Mouse (Mus musculus): ENCODE data around the gene Lnx2. TPM values are rescaled to one million over a fixed set of nuclear protein-coding genes. Genes with fewer than 3 reads are reported as not detected.

The Lnx2 gene
- polyA plus RNA-seq, 1 experiment from 2014 or later, result 9.0 TPM

GRCm38 (mm10) chr5:147045311-147045710, 31.1 kb downstream of the Lnx2 start:
- Histone ChIP-seq H3K27ac (no peak overlapping the region), H3K4me3 (no peak overlapping the region), H3K4me1 (peaks cover 14% of the 10 kb centered on the region), H3K27me3 (replicated peaks) (no peaks in the 10 kb centered on the region), H3K9me3 (no peaks in the 10 kb centered on the region), H3K4me2 (replicated peaks) (no peak overlapping the region), H3K9ac (no peak overlapping the region), H3K36me3 (no peaks in the 10 kb centered on the region)
- WGBS, result 76% methylated on average over 10 of the region's 11 CpGs
- no peak for ATAC-seq (ENCODE audit: low FRiP score, low read depth)

- H3K27ac ChIP-seq, result no peak overlapping the region
- no peak overlapping the region for H3K4me2 ChIP-seq (replicated peaks)
- peak; percentile 26; the same call in 1 of the 2 replicates for ATAC-seq (ENCODE audit: low FRiP score, low read depth)
- peaks cover 14% of the 10 kb centered on the region for H3K4me1 ChIP-seq
- 44% methylated on average over 15 of the region's 15 CpGs for WGBS
- no peak overlapping the region for H3K4me3 ChIP-seq
- no peak overlapping the region; the same call in 1 of the 2 replicates for H3K9ac ChIP-seq
- no peaks in the 10 kb centered on the region for H3K36me3 ChIP-seq
- H3K9me3 ChIP-seq, result no peaks in the 10 kb centered on the region
- no peaks in the 10 kb centered on the region for H3K27me3 ChIP-seq (replicated peaks)
These were observed 33.0 kb downstream of the Lnx2 start for GRCm38 (mm10) chr5:147043240-147043844.

GRCm38 (mm10) chr5:147041965-147042937, 34.1 kb downstream of the Lnx2 start:
- no peaks in the 10 kb centered on the region for H3K9me3 ChIP-seq
- peaks cover 14% of the 10 kb centered on the region for H3K4me1 ChIP-seq
- H3K9ac ChIP-seq, result no peak overlapping the region
- 60% methylated on average over 40 of the region's 40 CpGs for WGBS
- no peak overlapping the region for H3K4me3 ChIP-seq
- no peak overlapping the region for H3K27ac ChIP-seq
- no peaks in the 10 kb centered on the region for H3K27me3 ChIP-seq (replicated peaks)
- peak overlapping the region; percentile 28; the same call in 1 of the 2 replicates for H3K4me2 ChIP-seq (replicated peaks)
- H3K36me3 ChIP-seq, result no peaks in the 10 kb centered on the region
- peak; percentile 68 for ATAC-seq (ENCODE audit: low FRiP score, low read depth)

GRCm38 (mm10) chr5:147039394-147039793, 37.0 kb downstream of the Lnx2 start:
- H3K4me3 ChIP-seq, result no peak overlapping the region
- no peaks in the 10 kb centered on the region for H3K9me3 ChIP-seq
- no peaks in the 10 kb centered on the region for H3K36me3 ChIP-seq
- no peak overlapping the region for H3K9ac ChIP-seq
- no peaks in the 10 kb centered on the region for H3K27me3 ChIP-seq (replicated peaks)
- H3K27ac ChIP-seq, result no peak overlapping the region
- H3K4me1 ChIP-seq, result peaks cover 14% of the 10 kb centered on the region
- WGBS, result 75% methylated on average over 5 of the region's 5 CpGs
- H3K4me2 ChIP-seq (replicated peaks), result no peak overlapping the region
- no peak for ATAC-seq (ENCODE audit: low FRiP score, low read depth)

- no peak for ATAC-seq (ENCODE audit: low FRiP score, low read depth)
- Histone ChIP-seq H3K4me1 (peaks cover 11% of the 10 kb centered on the region), H3K4me3 (no peak overlapping the region), H3K27ac (no peak overlapping the region), H3K9me3 (no peaks in the 10 kb centered on the region), H3K9ac (no peak overlapping the region), H3K36me3 (no peaks in the 10 kb centered on the region; the same call in 1 of the 2 replicates), H3K4me2 (replicated peaks) (no peak overlapping the region), H3K27me3 (replicated peaks) (no peaks in the 10 kb centered on the region)
- WGBS, result 55% methylated on average over 3 of the region's 3 CpGs
These were observed 38.8 kb downstream of the Lnx2 start for GRCm38 (mm10) chr5:147037601-147038000.

- no peaks in the 10 kb centered on the region for H3K9me3 ChIP-seq
- 87% methylated on average over 5 of the region's 5 CpGs for WGBS
- H3K4me1 ChIP-seq, result 0 out of 2 replicates have a peak, but pooled peaks cover 4% of the 10 kb centered on the region
- no peak overlapping the region for H3K27ac ChIP-seq
- peaks cover 8% of the 10 kb centered on the region; the same call in 1 of the 2 replicates for H3K36me3 ChIP-seq
- no peak overlapping the region for H3K9ac ChIP-seq
- H3K4me3 ChIP-seq, result no peak overlapping the region
- ATAC-seq (ENCODE audit: low FRiP score, low read depth), result no peak
- no peak overlapping the region for H3K4me2 ChIP-seq (replicated peaks)
- no peaks in the 10 kb centered on the region for H3K27me3 ChIP-seq (replicated peaks)
These were observed 39.7 kb downstream of the Lnx2 start for GRCm38 (mm10) chr5:147036661-147037060.

DNA sequence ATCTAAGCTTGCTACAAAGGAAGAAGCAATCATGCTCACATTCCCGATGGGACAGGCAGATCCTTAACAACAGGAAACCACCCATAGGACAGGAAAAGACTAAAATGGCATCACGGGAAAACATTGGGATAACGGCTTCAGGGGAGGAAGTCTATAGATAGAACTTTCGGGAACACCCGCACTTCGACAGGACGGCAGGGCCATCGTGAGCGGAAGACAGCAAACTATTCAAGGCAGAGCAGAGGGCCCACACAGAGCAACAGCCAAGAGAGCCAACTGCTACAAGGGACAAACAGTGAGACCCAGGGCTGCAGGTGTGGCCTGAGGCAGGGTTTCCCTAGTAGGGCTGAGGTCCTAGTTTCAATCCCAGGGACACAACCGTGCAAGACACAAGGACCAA, 40.4 kb downstream of the Lnx2 start:
- H3K27ac ChIP-seq, result no peak overlapping the region
- ATAC-seq (ENCODE audit: low FRiP score, low read depth), result no peak
- H3K36me3 ChIP-seq, result peaks cover 8% of the 10 kb centered on the region; the same call in 1 of the 2 replicates
- no peaks in the 10 kb centered on the region for H3K27me3 ChIP-seq (replicated peaks)
- H3K4me1 ChIP-seq, result 0 out of 2 replicates have a peak, but pooled peaks cover 4% of the 10 kb centered on the region
- H3K9ac ChIP-seq, result no peak overlapping the region
- no peak overlapping the region for H3K4me3 ChIP-seq
- H3K4me2 ChIP-seq (replicated peaks), result no peak overlapping the region
- 84% methylated on average over 10 of the region's 10 CpGs for WGBS
- H3K9me3 ChIP-seq, result no peaks in the 10 kb centered on the region

DNA sequence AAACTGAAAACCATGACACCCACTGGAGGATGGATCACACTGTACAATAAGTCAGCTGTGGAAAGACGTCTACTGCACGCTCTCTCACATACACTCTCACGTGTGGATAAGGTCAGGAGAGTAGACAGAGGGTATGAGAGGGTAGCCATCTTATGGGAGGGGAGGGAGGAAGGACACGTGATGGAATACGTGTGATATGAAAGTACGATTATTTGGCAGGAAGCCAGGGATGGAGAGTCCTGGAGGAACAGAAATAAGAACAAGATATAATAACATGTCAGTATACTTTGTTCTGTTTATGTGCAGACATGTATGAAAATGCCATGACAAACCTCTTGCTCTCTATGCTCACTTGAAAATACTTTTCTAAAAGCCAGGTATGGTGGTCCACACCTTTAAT, 41.1 kb downstream of the Lnx2 start:
- H3K9ac ChIP-seq, result no peak overlapping the region
- no peak overlapping the region for H3K27ac ChIP-seq
- 0 out of 2 replicates have a peak, but pooled peaks cover 4% of the 10 kb centered on the region for H3K4me1 ChIP-seq
- H3K36me3 ChIP-seq, result peaks cover 8% of the 10 kb centered on the region; the same call in 1 of the 2 replicates
- H3K9me3 ChIP-seq, result no peaks in the 10 kb centered on the region
- no peak overlapping the region for H3K4me2 ChIP-seq (replicated peaks)
- ATAC-seq (ENCODE audit: low FRiP score, low read depth), result no peak
- H3K27me3 ChIP-seq (replicated peaks), result no peaks in the 10 kb centered on the region
- H3K4me3 ChIP-seq, result no peak overlapping the region
- 90% methylated on average over 6 of the region's 6 CpGs for WGBS

GRCm38 (mm10) chr5:147034283-147034682, 42.1 kb downstream of the Lnx2 start:
- ATAC-seq (ENCODE audit: low FRiP score, low read depth), result no peak
- Histone ChIP-seq H3K4me2 (replicated peaks) (no peak overlapping the region), H3K9ac (no peak overlapping the region), H3K4me3 (no peak overlapping the region), H3K27ac (no peak overlapping the region), H3K27me3 (replicated peaks) (no peaks in the 10 kb centered on the region), H3K4me1 (0 out of 2 replicates have a peak, but pooled peaks cover 4% of the 10 kb centered on the region), H3K36me3 (peaks cover 8% of the 10 kb centered on the region; the same call in 1 of the 2 replicates), H3K9me3 (no peaks in the 10 kb centered on the region)
- 49% methylated on average over 12 of the region's 12 CpGs for WGBS

DNA sequence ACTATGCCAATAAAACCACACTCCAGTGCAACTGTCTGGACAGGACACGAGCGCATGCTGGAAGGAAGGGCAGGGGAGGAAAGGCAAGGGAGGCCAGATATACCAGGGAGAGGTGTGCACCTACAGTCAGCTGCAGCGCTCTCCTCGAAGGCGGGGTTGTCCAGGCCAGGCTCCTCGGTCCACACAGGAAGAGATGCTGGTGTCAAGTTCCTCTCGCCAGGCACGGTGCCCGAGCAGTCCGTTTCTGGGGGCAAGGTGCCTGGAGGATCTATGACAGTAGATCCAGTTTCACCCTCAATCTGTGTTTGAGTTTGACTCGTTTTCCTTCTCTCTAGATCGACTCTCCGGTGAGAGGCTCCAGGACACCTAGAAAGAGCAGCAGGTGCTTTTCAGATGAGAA, 43.2 kb downstream of the Lnx2 start:
- Histone ChIP-seq H3K4me2 (replicated peaks) (no peak overlapping the region), H3K27ac (no peak overlapping the region), H3K9me3 (no peaks in the 10 kb centered on the region), H3K36me3 (peaks cover 17% of the 10 kb centered on the region), H3K27me3 (replicated peaks) (no peaks in the 10 kb centered on the region), H3K4me1 (0 out of 2 replicates have a peak, but pooled peaks cover 4% of the 10 kb centered on the region), H3K4me3 (no peak overlapping the region), H3K9ac (no peak overlapping the region)
- WGBS, result 91% methylated on average over 13 of the region's 13 CpGs
- ATAC-seq (ENCODE audit: low FRiP score, low read depth), result no peak

DNA sequence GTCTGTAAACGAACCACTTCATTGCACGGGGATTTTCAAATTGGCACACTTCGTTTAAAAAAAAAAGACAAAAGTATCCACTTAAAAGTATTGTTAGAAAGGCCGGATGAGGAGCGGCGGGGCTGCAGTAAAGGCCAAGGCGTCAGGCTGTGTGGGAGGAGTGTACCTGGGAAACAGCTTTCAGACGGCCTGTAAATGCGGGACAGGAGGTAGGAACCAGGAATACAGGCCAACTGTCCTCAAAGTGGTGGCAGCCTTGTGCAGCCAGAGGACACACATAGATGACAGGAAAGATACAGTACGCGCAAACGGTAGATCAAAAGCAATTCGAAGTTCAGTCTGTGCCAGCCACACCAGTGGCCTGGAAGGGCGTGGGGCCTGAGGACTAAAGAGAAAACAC, 45.1 kb downstream of the Lnx2 start:
- Histone ChIP-seq H3K27me3 (replicated peaks) (no peaks in the 10 kb centered on the region), H3K9ac (no peak overlapping the region), H3K4me3 (no peak overlapping the region), H3K9me3 (no peaks in the 10 kb centered on the region), H3K4me1 (0 out of 2 replicates have a peak, but pooled peaks cover 4% of the 10 kb centered on the region), H3K36me3 (peaks cover 22% of the 10 kb centered on the region), H3K4me2 (replicated peaks) (no peak overlapping the region), H3K27ac (no peak overlapping the region)
- WGBS, result 85% methylated on average over 14 of the region's 14 CpGs
- ATAC-seq (ENCODE audit: low FRiP score, low read depth), result no peak

GRCm38 (mm10) chr5:147024331-147025034, 51.9 kb downstream of the Lnx2 start:
- Histone ChIP-seq H3K27me3 (replicated peaks) (no peaks in the 10 kb centered on the region), H3K27ac (no peak overlapping the region), H3K36me3 (peaks cover 16% of the 10 kb centered on the region), H3K4me3 (no peak overlapping the region), H3K4me1 (0 out of 2 replicates have a peak, but pooled peaks cover 6% of the 10 kb centered on the region), H3K9me3 (no peaks in the 10 kb centered on the region), H3K4me2 (replicated peaks) (no peak overlapping the region), H3K9ac (no peak overlapping the region)
- no peak for ATAC-seq (ENCODE audit: low FRiP score, low read depth)
- WGBS, result 83% methylated on average over 24 of the region's 24 CpGs

Measured in neural tube, embryonic 12.5 days (tissue).